Mouse (Mus musculus) adrenal gland, postnatal 4 days (tissue): ENCODE measurements around the gene Cables2. TPM values are rescaled to one million over a fixed set of nuclear protein-coding genes. Genes with fewer than 3 reads are reported as not detected.

Source experiments
- DNase-seq, 2 experiments: peaks; one replicate each; pipeline ENCODE4 v3.0.0; 2021 to 2022; ENCODE audit warnings: low spot score in 2 of 2, mixed read lengths in 2 of 2
- total RNA-seq, 2 experiments: library from RNA; stranded (reverse); gene quantifications; 2 replicates each; pipeline ENCODE4 v1.2.3; 2021

The Cables2 gene
- total RNA-seq, 2 experiments from 2014 or later, result 19.8 to 21.2 TPM

DNA sequence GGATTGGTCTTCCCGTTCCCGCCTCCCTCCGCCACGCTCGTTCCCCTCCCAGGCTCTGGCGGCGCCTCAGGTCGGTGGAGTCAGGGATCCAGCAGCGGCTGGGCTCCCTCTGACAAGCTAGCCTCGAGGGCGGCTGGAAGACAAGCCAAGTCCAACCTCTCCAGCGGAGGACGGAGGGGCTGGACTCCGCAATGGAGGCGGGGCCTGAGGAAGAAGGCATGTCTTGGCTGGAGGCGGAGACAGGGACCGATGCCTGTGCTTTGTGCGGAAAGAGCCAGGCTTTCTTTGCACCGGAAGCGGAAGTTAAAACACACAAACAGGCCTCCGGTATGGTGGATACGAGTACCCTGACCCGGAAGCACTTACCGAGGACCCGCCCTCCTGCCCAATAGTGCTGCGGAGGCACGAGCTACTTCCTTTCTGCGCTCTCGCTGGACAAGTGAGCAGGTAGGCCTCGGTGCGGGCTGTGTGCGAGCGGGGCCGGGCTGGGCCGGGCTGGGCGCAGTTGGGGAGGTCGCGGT lies 16.2 kb downstream of the Cables2 start, which contains the start of gene Rps21:
Gene Rps21 (plus strand): TSS at position 377 of the 521 bp plus-strand sequence.
- DNase-seq, result peak; percentile 85 to 88

GRCm38 (mm10) chr2:180256296-180257000 lies 16.8 kb downstream of the Cables2 start:
- no peak for DNase-seq

DNA sequence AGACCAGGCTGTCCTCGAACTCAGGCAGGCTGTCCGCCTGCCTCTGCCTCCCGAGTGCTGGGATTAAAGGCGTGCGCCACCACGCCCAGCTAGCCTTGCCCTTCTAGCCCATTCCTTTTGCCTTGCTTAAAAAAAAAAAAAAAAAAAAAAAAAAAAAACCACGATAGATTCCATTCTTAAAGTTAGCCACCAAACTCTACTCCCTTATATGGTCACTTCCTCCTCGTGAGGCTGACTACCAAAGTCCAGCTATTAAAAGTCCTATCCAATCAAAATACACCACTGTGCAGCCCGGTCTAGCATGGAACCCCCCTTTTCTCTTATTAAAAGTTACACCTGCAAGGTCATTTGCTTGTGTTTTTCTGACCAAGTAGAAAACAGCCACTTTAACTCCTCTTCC lies 17.6 kb downstream of the Cables2 start:
- DNase-seq, result no peak

DNA sequence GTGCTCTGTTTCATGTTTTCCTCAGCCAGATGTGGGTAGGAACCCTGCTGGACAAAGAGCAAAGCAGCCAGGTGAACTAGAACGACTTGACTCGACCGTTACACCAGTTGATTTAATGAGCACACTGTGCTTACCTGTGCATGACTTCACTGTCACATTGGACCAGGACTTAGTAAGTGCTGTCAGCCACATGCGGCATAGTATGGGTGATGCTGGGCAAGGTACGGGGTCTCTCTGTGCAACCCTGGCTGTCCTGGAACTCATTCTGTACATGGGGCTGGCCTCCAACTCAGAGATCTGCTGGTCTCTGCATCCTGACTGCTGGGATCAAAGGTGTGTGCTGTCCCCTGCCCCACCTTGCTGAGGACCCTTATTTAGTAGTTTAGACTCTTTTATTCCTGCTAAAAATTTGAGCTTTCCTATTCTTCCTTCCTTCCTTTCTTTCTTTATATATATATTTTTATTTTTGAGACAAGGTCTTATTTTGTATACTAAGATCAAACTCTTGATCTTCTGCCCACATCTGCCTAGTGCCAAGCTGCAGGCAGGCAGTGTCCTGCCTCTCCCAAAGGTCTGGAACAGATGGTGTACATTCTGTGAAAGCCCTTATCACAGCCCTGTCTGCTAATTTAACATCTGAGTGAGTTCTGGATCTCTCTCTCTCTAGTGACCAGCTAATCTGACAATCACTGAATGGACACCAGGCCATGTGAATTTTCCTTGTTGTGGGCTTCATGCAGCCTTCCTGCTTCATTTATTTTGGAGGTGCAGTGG lies 18.7 kb downstream of the Cables2 start:
- no peak for DNase-seq

DNA sequence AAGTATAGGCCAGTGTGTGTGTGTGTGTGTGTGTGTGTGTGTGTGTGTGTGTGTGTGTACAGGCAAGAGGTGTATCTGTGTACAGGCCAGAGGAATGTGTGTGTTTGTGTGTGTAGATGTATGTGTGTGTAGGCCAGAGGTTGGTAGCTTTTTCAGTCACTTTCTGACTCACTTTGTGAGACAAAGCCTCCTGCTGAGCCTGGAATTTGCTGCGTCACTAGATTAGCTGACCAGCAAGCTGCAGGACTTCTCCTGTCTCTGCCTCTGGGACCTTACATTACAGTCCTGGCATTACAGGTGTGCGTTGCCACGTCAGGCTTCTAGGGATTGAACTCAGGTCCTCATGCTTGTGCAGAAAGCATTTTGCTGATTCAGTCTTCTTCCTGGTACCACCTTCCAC lies 21.5 kb downstream of the Cables2 start:
- DNase-seq, result no peak

DNA sequence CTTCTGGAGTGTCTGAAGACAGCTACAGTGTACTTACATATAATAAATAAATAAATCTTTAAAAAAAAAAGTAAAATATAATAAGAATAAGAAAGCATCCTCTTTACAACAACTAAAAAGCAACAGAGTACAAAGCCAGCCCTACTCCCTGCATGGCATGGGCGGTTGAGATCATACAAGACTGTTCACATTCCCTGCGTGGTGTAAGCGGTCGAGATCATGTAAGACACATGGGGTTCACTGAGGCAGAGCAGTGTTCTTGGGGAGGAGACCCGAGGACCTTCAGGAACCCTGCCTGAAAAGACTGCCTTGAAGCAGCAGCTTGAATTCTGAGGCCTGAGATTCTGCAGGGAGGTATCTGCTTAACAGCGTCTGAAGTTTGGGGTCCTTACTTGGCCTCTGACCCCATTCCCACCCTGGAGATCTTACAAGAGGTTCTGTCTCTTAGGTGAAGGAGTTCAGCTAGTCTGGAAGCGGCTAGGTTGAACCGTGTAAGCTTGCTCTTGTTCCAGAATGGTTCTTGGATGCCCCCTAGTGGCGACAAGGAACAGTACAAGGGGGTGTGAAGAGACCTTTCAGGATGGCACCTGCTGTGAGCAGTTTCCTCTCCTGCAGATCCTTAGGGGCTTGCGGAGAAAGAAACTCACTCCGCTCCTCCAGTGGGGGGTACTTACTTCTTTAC lies 22.2 kb downstream of the Cables2 start:
- DNase-seq, result peak in 1 of 2 experiments; percentile 59

- no peak for DNase-seq
These were observed 24.2 kb downstream of the Cables2 start for GRCm38 (mm10) chr2:180248947-180249660.

GRCm38 (mm10) chr2:180247916-180248315 lies 25.4 kb downstream of the Cables2 start:
- DNase-seq, result no peak

DNA sequence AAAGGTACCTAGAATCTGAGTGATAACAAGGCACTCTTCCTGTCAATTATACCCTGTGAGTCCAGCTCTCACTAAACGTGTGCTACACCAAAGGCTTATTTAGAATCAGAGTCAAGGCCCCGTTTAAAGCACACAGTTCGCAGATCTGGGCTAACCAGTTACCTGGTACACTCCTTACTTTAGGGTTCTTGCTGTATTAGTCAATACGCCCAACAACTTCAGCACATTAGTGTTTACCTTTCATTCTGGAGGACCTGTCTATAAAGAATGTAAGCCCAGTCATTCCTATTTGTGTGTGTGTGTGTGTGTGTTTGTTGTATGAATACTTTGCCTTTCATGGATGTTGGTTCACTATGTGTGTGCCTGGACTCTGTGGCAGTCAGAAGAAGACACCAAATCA lies 30.2 kb downstream of the Cables2 start:
- no peak for DNase-seq

- DNase-seq, result no peak
These were observed 34.7 kb downstream of the Cables2 start for GRCm38 (mm10) chr2:180238591-180238990.

DNA sequence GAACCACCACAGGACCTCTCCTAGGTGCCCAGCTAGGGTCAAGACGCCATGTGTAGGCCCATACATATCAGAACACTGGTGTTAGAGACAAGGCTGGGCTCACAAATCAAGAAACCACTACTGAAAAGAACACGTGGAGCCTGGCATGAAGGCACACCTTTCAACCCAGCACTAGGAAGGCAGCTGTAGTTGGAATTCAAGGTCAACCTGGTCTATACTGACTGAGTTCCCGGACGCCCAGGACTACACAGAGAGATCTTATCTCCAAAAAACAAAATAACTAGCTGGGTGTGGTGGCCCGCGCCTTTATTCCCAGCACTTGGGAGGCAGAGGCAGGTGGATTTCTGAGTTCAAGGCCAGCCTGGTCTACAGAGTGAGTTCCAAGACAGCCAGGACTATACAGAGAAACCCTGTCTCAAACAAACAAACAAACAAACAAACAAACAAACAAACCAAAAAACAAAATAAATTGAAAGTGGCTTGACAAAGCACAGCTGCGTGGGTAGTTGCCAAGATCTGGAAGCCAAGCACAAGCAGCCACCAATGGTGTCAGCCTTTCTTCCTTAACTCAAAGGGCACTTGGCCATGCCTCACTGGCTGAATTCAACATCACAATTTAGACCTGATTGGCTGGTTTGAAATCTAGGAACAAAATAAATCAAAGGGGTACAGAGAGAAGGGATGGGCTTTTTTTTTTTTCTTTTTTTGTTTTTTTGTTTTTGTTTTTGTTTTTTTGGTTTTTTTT lies 35.5 kb downstream of the Cables2 start:
- DNase-seq, result no peak

GRCm38 (mm10) chr2:180236930-180237329 lies 36.4 kb downstream of the Cables2 start:
- DNase-seq, result no peak

- no peak for DNase-seq
These were observed 36.8 kb downstream of the Cables2 start for GRCm38 (mm10) chr2:180236500-180236899.

GRCm38 (mm10) chr2:180235788-180236187 lies 37.5 kb downstream of the Cables2 start:
- no peak for DNase-seq

DNA sequence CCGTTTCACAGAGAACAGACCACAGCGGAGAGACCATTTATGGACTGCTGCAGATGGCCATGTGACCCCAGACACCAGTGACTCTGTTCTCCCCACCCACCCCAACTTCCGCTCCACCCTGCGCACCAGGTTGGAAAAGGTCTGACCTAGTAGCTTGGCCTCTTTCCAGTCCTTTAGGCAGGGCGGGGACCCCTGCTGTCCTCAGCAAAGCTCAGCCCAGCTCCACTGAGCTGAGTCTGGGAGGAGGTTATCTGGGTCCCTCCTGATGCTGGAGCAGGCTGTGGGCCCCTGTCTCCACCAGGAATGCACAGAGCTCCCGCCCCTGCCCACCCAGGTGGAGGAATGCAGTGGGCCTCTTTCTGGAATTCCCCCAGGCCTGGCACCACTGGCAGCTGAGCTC lies 38.3 kb downstream of the Cables2 start:
- no peak for DNase-seq

DNA sequence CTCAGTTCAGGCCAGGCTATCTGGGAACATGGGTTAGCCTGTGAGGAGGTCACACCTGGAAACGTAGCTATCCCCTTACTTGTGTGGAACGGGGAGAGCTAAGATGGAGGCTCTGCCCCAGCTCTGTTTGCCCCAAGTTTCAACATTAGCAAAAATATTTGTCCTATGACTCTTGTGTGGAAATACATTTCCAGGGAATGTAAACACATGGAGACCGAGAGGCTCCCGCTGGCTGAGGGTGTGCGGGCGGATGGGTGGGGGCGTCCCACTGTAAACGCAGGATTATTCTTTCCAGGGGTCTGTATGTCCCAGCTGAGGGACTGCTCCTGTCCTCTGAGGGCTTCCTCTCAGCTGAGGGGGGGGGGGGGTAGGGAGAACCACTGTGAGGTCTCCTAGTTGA lies 38.9 kb downstream of the Cables2 start:
- no peak for DNase-seq

- DNase-seq, result no peak
These were observed 40.0 kb downstream of the Cables2 start for GRCm38 (mm10) chr2:180233101-180233904.

- DNase-seq, result no peak
These were observed 42.8 kb downstream of the Cables2 start for GRCm38 (mm10) chr2:180230482-180230881.

- no peak for DNase-seq
These were observed 44.2 kb downstream of the Cables2 start for GRCm38 (mm10) chr2:180229129-180229528.
